Mouse (Mus musculus) gastrocnemius, postnatal 36 days (tissue): Measurements from ENCODE around the gene Iqgap2. TPM values are rescaled to one million over a fixed set of nuclear protein-coding genes. Genes with fewer than 3 reads are reported as not detected.

ENCODE experiments used
- DNase-seq, 2 experiments: peaks; one replicate each; pipeline ENCODE4 v3.0.0; 2022
- intact Hi-C: fragments of 180-260 bp; cut with DNase I; formaldehyde crosslinking; loops from one replicate; pipeline ENCODE4 v1.15.1; 2025
- total RNA-seq, 2 experiments: library from RNA; stranded (reverse); gene quantifications; 2 replicates each; pipeline ENCODE4 v1.2.3; 2021

Iqgap2 gene
- total RNA-seq, 2 experiments from 2014 or later = 1.3 to 1.6 TPM

DNA sequence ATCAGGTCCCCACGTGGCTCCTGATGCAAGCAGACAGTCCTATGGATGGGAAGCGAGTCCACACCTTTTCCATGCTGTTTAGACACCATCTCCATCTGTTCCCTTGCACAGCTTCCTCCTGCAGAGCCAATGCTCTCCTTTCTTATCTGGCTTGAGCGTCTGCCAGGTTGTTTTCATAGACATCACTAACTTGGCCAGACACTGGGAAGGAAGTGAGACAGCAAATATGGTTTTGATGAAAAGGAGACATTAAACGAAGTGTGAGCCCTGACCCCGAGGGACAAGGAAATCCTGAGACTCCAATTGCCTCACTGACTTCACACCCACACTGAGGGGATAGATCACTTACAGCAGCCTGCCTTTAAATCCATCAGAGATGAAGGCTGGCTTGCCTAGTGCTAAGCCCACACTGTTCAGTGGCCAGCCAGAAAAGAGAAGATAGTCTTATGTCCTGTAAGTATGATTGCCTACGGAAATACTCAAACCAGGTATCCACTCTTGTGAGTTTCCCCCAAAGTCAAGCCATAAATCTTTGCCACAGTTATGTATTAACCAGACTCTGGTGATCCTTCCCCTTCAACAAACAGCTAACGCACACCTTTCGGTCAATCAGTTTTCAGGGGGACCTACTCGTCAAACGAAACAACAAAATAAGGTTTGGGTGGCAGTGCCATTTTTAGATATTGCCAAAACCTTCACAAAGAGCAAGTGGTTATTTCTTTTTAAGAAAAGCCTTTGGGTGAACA is 102.9 kb downstream of the Iqgap2 start:
- intact Hi-C loops = no loop called here
- DNase-seq = no peak

GRCm38 (mm10) chr13:95782969-95783332 is 108.8 kb downstream of the Iqgap2 start:
- intact Hi-C loops = no loop called here
- DNase-seq = no peak

DNA sequence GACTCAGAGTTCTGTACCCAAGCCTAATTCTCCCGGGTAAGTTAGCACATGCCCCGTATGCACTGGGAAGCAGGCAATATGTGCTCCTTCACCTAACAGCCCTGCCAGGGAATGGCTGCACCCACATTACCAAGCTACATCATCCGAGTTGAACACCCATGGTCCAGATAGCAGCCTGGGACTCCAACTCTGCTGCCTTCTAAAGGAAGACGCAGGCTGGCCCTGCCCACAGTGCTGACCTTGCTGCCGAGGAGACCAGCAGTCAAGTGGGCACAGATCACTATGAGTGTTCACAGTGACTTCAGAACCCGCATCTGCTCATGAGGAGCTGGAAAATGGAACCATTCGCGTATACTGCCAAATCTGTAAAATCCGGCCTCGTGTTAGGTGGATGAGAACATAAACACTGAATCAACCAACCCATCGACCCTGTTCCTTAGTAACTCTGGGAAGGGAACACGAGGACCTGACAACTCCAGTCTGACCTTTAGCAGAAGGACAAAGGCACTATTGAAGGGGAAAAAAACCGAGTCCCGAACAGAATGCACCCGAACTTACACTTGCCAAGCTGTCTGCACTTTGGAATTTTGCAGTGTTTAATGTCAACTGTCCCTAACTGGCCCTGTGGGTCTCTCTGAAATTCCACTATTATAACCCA is 109.3 kb downstream of the Iqgap2 start:
- no peak for DNase-seq
- intact Hi-C loops = no loop called here

DNA sequence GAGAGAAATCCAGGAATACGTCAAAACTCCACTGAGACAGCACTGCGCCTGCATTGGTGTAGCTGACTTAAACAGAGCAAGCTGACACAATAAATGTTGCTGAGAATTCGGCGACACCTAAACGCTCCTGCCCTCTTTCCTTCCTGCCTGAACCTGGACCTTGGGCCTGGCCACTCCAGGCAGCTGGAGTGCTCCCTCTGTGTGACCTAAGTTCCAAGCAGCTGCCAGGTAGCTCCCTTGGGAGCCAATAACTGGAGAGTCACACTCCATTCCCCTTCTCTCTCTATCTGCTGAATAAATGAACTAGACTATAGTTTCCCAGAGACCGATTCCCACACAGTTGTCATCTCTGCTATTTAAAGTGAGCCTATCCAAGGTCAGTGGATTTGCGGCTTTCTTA is 111.7 kb downstream of the Iqgap2 start:
- no peak for DNase-seq
- intact Hi-C loops = no loop called here

GRCm38 (mm10) chr13:95779261-95779660 is 112.5 kb downstream of the Iqgap2 start:
- intact Hi-C loops = no loop called here
- no peak for DNase-seq

DNA sequence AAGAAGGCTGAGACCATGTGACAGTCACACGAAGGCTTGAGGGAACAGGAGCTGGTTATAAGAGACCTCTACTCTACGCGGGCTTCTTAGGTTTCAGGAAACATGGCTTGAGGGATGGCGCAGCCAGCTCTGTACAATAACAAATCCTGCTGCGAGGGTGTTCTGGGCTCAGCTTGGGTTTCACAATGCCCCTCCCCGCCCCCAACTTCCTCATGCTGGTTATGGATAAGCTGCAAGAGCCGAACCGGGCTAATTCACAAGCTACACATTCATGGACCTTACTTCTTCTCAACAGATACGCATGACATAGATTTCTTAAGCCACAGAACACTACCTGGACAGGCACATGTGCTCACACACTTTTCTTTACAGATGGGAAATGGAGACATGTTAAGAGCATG is 113.0 kb downstream of the Iqgap2 start:
- DNase-seq = peak in 1 of 2 experiments; percentile 18
- intact Hi-C loops = no loop called here

DNA sequence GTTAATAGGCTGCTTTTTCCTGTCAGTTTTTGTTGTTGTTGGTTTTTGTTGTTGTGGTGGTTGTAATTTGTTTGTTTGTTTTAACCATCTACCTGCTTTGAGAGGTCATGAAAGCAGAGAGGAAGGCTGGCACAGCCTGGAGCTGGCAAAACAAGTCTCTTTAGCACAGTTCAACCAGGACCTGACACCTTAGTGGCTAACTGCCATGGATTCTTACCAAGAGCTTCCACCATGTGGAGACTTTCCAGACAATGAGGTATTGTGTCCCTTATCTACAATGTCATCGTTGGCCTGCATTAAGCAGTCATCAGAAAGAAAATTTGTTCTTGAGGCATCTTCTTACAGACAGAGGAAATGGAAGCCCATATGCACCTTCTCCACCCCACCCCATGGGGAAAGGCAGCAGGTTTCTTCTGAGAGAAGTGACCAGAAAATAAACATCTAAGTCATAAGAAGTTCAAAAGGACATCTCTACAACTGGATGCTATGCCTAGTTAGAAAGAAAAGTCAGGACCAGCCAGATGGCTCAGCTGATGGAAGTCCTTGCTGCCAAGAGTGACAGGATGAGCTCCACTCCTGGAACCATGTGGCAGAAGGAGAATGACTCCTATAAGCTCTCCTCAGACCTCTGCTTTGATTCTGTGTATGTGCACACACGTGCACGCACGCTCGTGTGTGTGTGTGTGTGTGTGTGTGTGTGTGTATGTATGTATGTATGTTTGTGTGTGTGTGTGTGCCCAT is 113.9 kb downstream of the Iqgap2 start:
- no peak for DNase-seq
- intact Hi-C loops = loop anchor here (2.0 kb wide), 1 partner anchor 115 kb away; no protein-coding TSS in a partner anchor

- intact Hi-C loops = loop anchor here (2.0 kb wide), 1 partner anchor 116 kb away; no protein-coding TSS in a partner anchor
- peak; percentile 39 to 60 for DNase-seq
Observed at GRCm38 (mm10) chr13:95777237-95777636, 114.5 kb downstream of the Iqgap2 start.

DNA sequence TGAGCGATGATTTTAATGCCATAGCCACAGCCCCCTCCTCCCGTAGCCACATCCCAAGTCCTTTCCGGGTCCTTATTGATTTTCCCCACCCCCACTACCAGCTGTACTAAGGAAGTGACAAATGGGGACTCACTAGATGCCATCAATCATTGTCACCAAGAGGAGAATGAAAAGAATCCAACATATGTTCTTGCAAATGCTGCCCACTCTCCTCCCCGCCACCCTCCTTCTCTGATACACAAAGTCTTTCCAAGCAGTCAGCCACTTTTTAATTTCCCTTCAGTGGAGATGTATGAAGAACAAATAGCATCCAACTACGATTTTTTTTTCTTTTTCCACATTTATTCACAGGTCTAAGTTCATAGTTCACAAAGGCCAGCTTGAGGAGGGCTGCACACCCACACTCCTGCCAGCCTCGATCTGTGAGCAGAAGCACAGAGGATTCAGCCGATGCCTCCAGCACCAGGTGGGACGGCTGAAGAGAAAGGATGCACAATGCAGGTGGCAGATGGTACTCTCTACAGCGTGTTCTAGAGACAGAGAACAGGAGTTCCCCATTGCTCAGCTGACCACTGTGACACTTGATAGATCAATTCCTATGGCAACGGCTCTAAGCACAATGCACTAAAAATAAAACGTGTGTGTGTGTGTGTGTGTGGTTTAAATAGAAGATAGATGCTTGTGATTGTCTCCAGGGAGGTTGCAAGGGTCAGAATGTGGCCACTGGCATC is 116.6 kb downstream of the Iqgap2 start:
- no peak for DNase-seq
- intact Hi-C loops = no loop called here

- DNase-seq = no peak
- intact Hi-C loops = no loop called here
Observed at GRCm38 (mm10) chr13:95765017-95765416, 126.7 kb downstream of the Iqgap2 start.

DNA sequence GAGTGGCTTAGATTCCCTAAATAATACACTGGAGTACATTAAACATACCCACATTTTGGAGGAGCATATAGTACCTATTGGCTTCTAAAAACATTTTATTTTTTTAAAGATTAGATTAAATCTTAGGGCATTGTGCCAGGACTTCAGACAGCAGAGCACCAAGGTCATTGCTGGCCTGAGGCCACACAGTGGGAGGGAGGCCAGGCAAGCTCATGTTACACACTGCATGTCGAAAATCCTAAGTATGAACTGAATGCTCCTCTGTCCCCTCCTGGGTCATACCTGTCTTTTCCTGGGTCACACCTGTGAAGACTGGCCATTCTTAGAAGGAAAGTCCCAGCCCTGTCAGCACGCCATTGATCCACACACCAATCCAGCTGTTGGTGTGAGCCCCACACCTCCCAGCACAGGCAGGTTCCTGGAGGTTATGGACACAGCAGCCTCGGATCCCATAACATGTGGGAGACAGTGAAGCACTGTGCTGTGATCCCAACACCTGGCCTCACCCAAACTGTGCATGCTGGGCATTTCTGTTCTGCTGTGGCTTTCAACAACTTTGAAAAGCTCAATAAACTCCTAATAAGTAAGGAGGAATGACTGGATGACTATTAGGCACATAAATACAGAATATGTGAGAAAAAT is 127.7 kb downstream of the Iqgap2 start:
- intact Hi-C loops = no loop called here
- no peak for DNase-seq

- intact Hi-C loops = no loop called here
- DNase-seq = no peak
Observed at GRCm38 (mm10) chr13:95759810-95760209, 131.9 kb downstream of the Iqgap2 start.

GRCm38 (mm10) chr13:95754285-95754684 is 137.4 kb downstream of the Iqgap2 start:
- intact Hi-C loops = no loop called here

GRCm38 (mm10) chr13:95752386-95752785 is 139.3 kb downstream of the Iqgap2 start:
- intact Hi-C loops = no loop called here

More at GRCm38 (mm10) chr13:95754285-95754684, 137.4 kb downstream of the Iqgap2 start:
- no peak for DNase-seq

DNA sequence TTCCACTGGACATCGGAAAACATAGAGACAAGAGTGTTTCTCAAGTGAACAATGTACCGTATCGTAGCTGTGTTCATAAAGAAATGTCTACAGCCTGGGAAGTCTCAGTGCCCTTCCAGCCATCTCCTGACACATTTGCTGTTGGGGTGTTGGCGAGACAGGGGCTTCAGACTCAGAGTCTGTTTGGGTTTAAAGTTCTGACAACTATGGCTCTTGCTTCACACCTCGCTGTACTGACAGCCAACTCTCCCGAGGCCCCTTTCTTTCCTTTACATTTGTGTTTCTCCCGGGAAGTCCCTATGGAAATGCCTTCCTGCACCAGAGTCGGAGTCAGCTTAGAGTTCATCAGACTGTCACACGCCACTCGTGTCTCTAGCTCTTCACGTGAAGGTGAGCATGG is 144.2 kb downstream of the Iqgap2 start:
- intact Hi-C loops = no loop called here
- no peak for DNase-seq

More at GRCm38 (mm10) chr13:95752386-95752785, 139.3 kb downstream of the Iqgap2 start:
- no peak for DNase-seq

DNA sequence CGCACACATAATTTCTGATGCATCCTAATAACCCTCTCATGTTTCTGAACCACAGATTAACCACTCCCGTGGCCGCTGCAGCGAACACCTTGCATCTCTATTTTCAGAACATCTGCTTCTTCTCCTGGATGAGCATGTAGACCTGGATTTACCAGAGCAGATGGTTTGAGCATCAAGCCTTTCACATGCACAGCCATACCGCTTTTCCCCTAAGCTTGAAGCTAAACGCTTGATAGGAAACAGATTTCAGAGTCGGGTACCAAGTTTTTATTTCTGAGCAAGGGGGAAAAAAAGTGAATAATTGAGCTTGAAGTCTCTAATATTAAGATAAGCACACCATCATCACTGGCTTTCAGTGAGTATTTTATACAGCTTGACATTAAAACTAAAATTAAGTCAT is 144.6 kb downstream of the Iqgap2 start:
- intact Hi-C loops = no loop called here
- DNase-seq = no peak

DNA sequence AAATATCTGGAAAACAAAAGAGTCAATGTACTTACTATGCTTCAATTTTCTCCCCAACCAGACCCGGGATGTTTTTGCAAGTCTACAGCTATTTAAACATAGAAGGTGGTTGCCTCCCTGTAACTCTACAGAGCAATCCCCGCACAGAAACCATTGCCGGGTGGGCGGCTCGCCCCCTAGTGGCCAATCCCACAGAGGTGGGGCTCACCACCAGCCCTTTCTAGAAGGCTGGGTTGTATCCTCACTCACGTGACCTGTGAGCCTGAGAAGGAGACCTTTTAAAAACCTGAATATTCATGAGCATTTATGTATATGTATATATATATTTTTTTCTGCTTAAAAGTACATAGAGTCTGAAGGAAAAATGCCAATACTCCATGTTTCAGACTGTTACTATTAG is 145.2 kb downstream of the Iqgap2 start:
- intact Hi-C loops = no loop called here
- peak; percentile 28 to 29 for DNase-seq

- intact Hi-C loops = no loop called here
- DNase-seq = no peak
Observed at GRCm38 (mm10) chr13:95745451-95745850, 146.3 kb downstream of the Iqgap2 start.

- intact Hi-C loops = no loop called here
- no peak for DNase-seq
Observed at GRCm38 (mm10) chr13:95742881-95743466, 148.7 kb downstream of the Iqgap2 start.
